Mouse (Mus musculus) small intestine, adult 2 months (tissue): Measurements from ENCODE around the gene Snrpg.

ENCODE experiments used
- CTCF ChIP-seq: fragments of 200-500 bp; IDR thresholded peaks from 2 replicates; pipeline ENCODE4 v1.5.1; 2012; ENCODE audit warnings: low read depth, mild to moderate bottlenecking, control low read depth, inconsistent platforms, low read length, moderate library complexity, mixed read lengths; ENCODE audit not compliant: insufficient replicate concordance, insufficient read length; ENCODE audit errors: extremely low read depth
- POLR2A ChIP-seq: fragments of 200-500 bp; IDR thresholded peaks from 2 replicates; pipeline ENCODE4 v1.6.1; 2012; ENCODE audit warnings: low read depth, mild to moderate bottlenecking, control low read depth, inconsistent platforms, low read length, moderate library complexity

GRCm38 (mm10) chr6:86364442-86365141 is 6.5 kb upstream of the Snrpg start:
- TF ChIP-seq CTCF = peak; percentile 46; the same call in 1 of the 2 replicates
- TF ChIP-seq POLR2A = no peak
